ENCODE assay signal across 32 mouse cellular contexts in the genomic region with DNA sequence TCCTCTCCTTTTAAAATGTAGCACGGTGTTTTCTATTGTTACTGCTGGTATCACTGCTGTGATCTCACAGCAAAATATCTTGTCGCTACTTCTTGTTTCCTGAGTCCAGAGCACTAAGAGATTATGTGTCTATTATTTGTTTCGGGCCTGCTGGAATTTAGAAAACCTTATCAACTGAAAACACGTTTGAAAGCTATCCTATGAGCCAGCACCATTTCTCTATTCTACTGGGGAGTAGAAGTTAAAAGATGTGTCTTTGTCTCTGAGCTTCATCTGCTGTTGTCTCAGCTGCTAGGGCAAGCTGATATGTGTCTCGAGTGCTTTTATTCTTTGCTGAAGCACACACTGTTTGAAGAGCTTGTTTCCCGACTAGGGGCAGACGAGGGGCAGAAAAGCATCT. TPM values are rescaled to one million over a fixed set of nuclear protein-coding genes. Genes with fewer than 3 reads are reported as not detected.
DNase-seq lines count a peak whose midpoint lies in the region; ATAC-seq lines count a peak whose summit lies in the region.
"Had no signal": no experiment of that assay in that cellular context is flagged by ENCODE, and none has a peak within 500 bp of the region (broad histone marks: within the 10 kb centered on the region; RNA-seq: fewer than 3 reads in every experiment).

No protein-coding gene starts in this region.

- no peaks in the 10 kb centered on the region for H3K36me3 ChIP-seq in limb, embryonic 13.5 days
- H3K36me3 ChIP-seq in limb, embryonic 10.5 days: no peaks in the 10 kb centered on the region
- H3K36me3 ChIP-seq in embryonic facial prominence, embryonic 14.5 days (ENCODE audit: control insufficient read depth, insufficient read depth, low read length): no peaks in the 10 kb centered on the region
- no peaks in the 10 kb centered on the region for H3K36me3 ChIP-seq in liver, embryonic 13.5 days
- no peaks in the 10 kb centered on the region for H3K36me3 ChIP-seq in kidney, embryonic 14.5 days (ENCODE audit: control insufficient read depth, insufficient read depth, low read length)
- H3K36me3 ChIP-seq: forebrain, embryonic 12.5 days; heart, embryonic 10.5 days; heart, embryonic 15.5 days; hindbrain, embryonic 12.5 days; kidney, embryonic 15.5 days had no signal

- H3K9ac ChIP-seq in limb, embryonic 13.5 days: no peak overlapping the region; the same call in 1 of the 2 replicates
- H3K9ac ChIP-seq in embryonic facial prominence, embryonic 14.5 days (ENCODE audit: low read depth, low read length): no peak overlapping the region
- H3K9ac ChIP-seq in liver, embryonic 13.5 days: no peak overlapping the region
- H3K9ac ChIP-seq in kidney, embryonic 14.5 days (ENCODE audit: low read depth, low read length): no peak overlapping the region
- H3K9ac ChIP-seq: forebrain, embryonic 12.5 days; forebrain, postnatal 0 days; heart, embryonic 15.5 days; hindbrain, embryonic 12.5 days; kidney, embryonic 15.5 days had no signal

- peaks cover 45% of the 10 kb centered on the region for H3K4me1 ChIP-seq in limb, embryonic 13.5 days
- H3K4me1 ChIP-seq in limb, embryonic 10.5 days: peaks cover 39% of the 10 kb centered on the region
- H3K4me1 ChIP-seq in embryonic facial prominence, embryonic 14.5 days (ENCODE audit: control insufficient read depth, insufficient read depth, low read length): peaks cover 24% of the 10 kb centered on the region
- H3K4me1 ChIP-seq in liver, embryonic 13.5 days (replicated peaks): peaks cover 31% of the 10 kb centered on the region
- H3K4me1 ChIP-seq in kidney, embryonic 14.5 days (ENCODE audit: control insufficient read depth, insufficient read depth, low read length): peaks cover 12% of the 10 kb centered on the region; the same call in 1 of the 2 replicates

- H3K4me2 ChIP-seq in limb, embryonic 13.5 days (replicated peaks): peak overlapping the region; percentile 89
- H3K4me2 ChIP-seq in embryonic facial prominence, embryonic 14.5 days (ENCODE audit: low read depth, low read length): peak overlapping the region; percentile 93; the same call in 1 of the 2 replicates
- 0 out of 2 replicates have a peak overlapping the region, but pooled peaks have one; percentile 6 for H3K4me2 ChIP-seq in liver, embryonic 13.5 days
- no peak overlapping the region for H3K4me2 ChIP-seq in kidney, embryonic 14.5 days (replicated peaks; ENCODE audit: low read depth, low read length)
- H3K4me2 ChIP-seq: forebrain, embryonic 12.5 days; hindbrain, embryonic 12.5 days; midbrain, embryonic 11.5 days had no signal

- H3K4me3 ChIP-seq in limb, embryonic 13.5 days: no peak overlapping the region
- H3K4me3 ChIP-seq in limb, embryonic 10.5 days: no peak overlapping the region
- no peak overlapping the region; the same call in 1 of the 2 replicates for H3K4me3 ChIP-seq in embryonic facial prominence, embryonic 14.5 days (ENCODE audit: low read depth, low read length)
- H3K4me3 ChIP-seq in liver, embryonic 13.5 days (replicated peaks): no peak overlapping the region
- no peak overlapping the region for H3K4me3 ChIP-seq in kidney, embryonic 14.5 days (ENCODE audit: low read length)
- H3K4me3 ChIP-seq: erythroblast, embryonic 14.5 days; forebrain, embryonic 12.5 days; heart, embryonic 10.5 days; hindbrain, embryonic 12.5 days had no signal

- DNase-seq in limb, embryonic 10.5 days (ENCODE audit: low spot score): no peak
- DNase-seq in embryonic facial prominence, embryonic 14.5 days (ENCODE audit: low spot score): no peak
- no peak for DNase-seq in liver, embryonic 13.5 days
- DNase-seq in thymus, postnatal 4 days: no peak
- DNase-seq in thymus, adult 18-20 months: no peak
- DNase-seq: adrenal gland, adult 2 months; adrenal gland, postnatal 36 days; cerebellum, adult 18-20 months; cerebellum, postnatal 10 days; forebrain, postnatal 0 days; gastrocnemius, postnatal 14 days; kidney, postnatal 25 days; lung, adult 18-20 months; right cerebral cortex, postnatal 25 days; spleen, adult 18-20 months; thymus, postnatal 25 days had no signal

- no peak for ATAC-seq in limb, embryonic 13.5 days (ENCODE audit: low FRiP score, low read depth)
- ATAC-seq in embryonic facial prominence, embryonic 14.5 days (ENCODE audit: low read depth): no peak
- ATAC-seq in liver, embryonic 13.5 days (ENCODE audit: low read depth): peak; percentile 84
- peak; percentile 80 for ATAC-seq in megakaryocyte progenitor cell, adult 5-6 weeks (replicated peaks; ENCODE audit: poor library complexity)
- no peak for ATAC-seq in kidney, embryonic 14.5 days (ENCODE audit: low FRiP score, low TSS enrichment)
- ATAC-seq: activated CD4-positive, CD25-positive, alpha-beta regulatory T cell, adult 4 months; forebrain, postnatal 0 days; intestine, embryonic 16.5 days; lung, postnatal 0 days; midbrain, embryonic 16.5 days had no signal

- 72% methylated on average over 7 of the region's 7 CpGs for WGBS in limb, embryonic 13.5 days
- 78% methylated on average over 7 of the region's 7 CpGs for WGBS in limb, embryonic 10.5 days
- WGBS in embryonic facial prominence, embryonic 14.5 days: 58% methylated on average over 7 of the region's 7 CpGs
- 9% methylated on average over 7 of the region's 7 CpGs for WGBS in liver, embryonic 13.5 days (ENCODE audit: insufficient replicate concordance)
- WGBS in kidney, embryonic 14.5 days: 57% methylated on average over 7 of the region's 7 CpGs

- peaks cover 18% of the 10 kb centered on the region for H3K27me3 ChIP-seq in limb, embryonic 13.5 days
- H3K27me3 ChIP-seq in limb, embryonic 10.5 days (ENCODE audit: low read depth, poor library complexity, severe bottlenecking): peaks cover 57% of the 10 kb centered on the region
- H3K27me3 ChIP-seq in embryonic facial prominence, embryonic 14.5 days (replicated peaks; ENCODE audit: control insufficient read depth, insufficient read depth, low read length): peaks cover 11% of the 10 kb centered on the region; the same call in 1 of the 2 replicates
- H3K27me3 ChIP-seq in liver, embryonic 13.5 days: peaks cover 53% of the 10 kb centered on the region
- peaks cover 4% of the 10 kb centered on the region for H3K27me3 ChIP-seq in kidney, embryonic 14.5 days (ENCODE audit: control insufficient read depth, insufficient read depth, low read length)

- H3K27ac ChIP-seq in limb, embryonic 13.5 days: no peak overlapping the region
- H3K27ac ChIP-seq in limb, embryonic 10.5 days: no peak overlapping the region
- H3K27ac ChIP-seq in embryonic facial prominence, embryonic 14.5 days (replicated peaks; ENCODE audit: low read depth, low read length): no peak overlapping the region
- H3K27ac ChIP-seq in liver, embryonic 13.5 days: no peak overlapping the region
- no peak overlapping the region for H3K27ac ChIP-seq in kidney, embryonic 14.5 days (ENCODE audit: low read depth, low read length)
- H3K27ac ChIP-seq: forebrain, embryonic 12.5 days; heart, embryonic 10.5 days; heart, embryonic 15.5 days; hindbrain, embryonic 12.5 days; kidney, embryonic 15.5 days; macrophage had no signal

- H3K9me3 ChIP-seq in limb, embryonic 13.5 days: 0 out of 2 replicates have a peak, but pooled peaks cover 6% of the 10 kb centered on the region
- no peaks in the 10 kb centered on the region for H3K9me3 ChIP-seq in limb, embryonic 10.5 days (replicated peaks)
- H3K9me3 ChIP-seq in embryonic facial prominence, embryonic 14.5 days (ENCODE audit: control insufficient read depth, low read length): no peaks in the 10 kb centered on the region
- no peaks in the 10 kb centered on the region for H3K9me3 ChIP-seq in liver, embryonic 13.5 days (replicated peaks)
- no peaks in the 10 kb centered on the region for H3K9me3 ChIP-seq in kidney, embryonic 14.5 days (ENCODE audit: control insufficient read depth, low read length)
- H3K9me3 ChIP-seq: forebrain, embryonic 12.5 days; heart, embryonic 10.5 days; heart, embryonic 15.5 days; hindbrain, embryonic 12.5 days; kidney, embryonic 15.5 days had no signal

RNA-seq across cellular contexts. Expression of gene Fgf2, which starts 2.2 kb away (rescaled TPM):
- 3.9 and 4.7 TPM in 2 replicates for polyA plus RNA-seq in limb, embryonic 13.5 days (2015; fragmentation: Nextera tagmentation; extraction: Ambion mirVana)
- 0.64 and 0.98 TPM in 2 replicates for polyA plus RNA-seq in limb, embryonic 10.5 days (2016; fragmentation: Nextera tagmentation; extraction: Ambion mirVana)
- polyA plus RNA-seq in embryonic facial prominence, embryonic 14.5 days (2014; fragmentation: Nextera tagmentation; extraction: Ambion mirVana): 5.5 and 6.0 TPM in 2 replicates
- 0.10 and 0.13 TPM in 2 replicates for polyA plus RNA-seq in liver, embryonic 13.5 days (2015; fragmentation: Nextera tagmentation; extraction: Ambion mirVana)
- not detected in 2 replicates for total RNA-seq in megakaryocyte progenitor cell, adult 5-6 weeks (2015)
- total RNA-seq in megakaryocyte progenitor cell, adult 5-6 weeks (2017): 0.10 and 0.21 TPM in 2 replicates
- 1.4 and 2.2 TPM in 2 replicates for polyA plus RNA-seq in kidney, embryonic 14.5 days (2014; fragmentation: Nextera tagmentation; extraction: Ambion mirVana)
- total RNA-seq: granulocyte monocyte progenitor cell, adult 5-6 weeks had no signal
- polyA plus RNA-seq: erythroblast, embryonic 14.5 days; macrophage had no signal

RNA-seq across cellular contexts. Expression of gene Cetn4, which starts 37.9 kb away (rescaled TPM):
- polyA plus RNA-seq in limb, embryonic 13.5 days (2015; fragmentation: Nextera tagmentation; extraction: Ambion mirVana): 3.2 and 4.0 TPM in 2 replicates
- 1.6 and 3.2 TPM in 2 replicates for polyA plus RNA-seq in limb, embryonic 10.5 days (2016; fragmentation: Nextera tagmentation; extraction: Ambion mirVana)
- 2.3 and 3.5 TPM in 2 replicates for polyA plus RNA-seq in embryonic facial prominence, embryonic 14.5 days (2014; fragmentation: Nextera tagmentation; extraction: Ambion mirVana)
- polyA plus RNA-seq in liver, embryonic 13.5 days (2015; fragmentation: Nextera tagmentation; extraction: Ambion mirVana): 2.1 and 3.0 TPM in 2 replicates
- 3.8 and 5.2 TPM in 2 replicates for total RNA-seq in megakaryocyte progenitor cell, adult 5-6 weeks (2015)
- total RNA-seq in megakaryocyte progenitor cell, adult 5-6 weeks (2017): 0.62 and 4.2 TPM in 2 replicates
- polyA plus RNA-seq in kidney, embryonic 14.5 days (2014; fragmentation: Nextera tagmentation; extraction: Ambion mirVana): 1.2 and 3.7 TPM in 2 replicates

RNA-seq across cellular contexts. Expression of gene Bbs12, which starts 38.0 kb away (rescaled TPM):
- 8.7 and 9.5 TPM in 2 replicates for polyA plus RNA-seq in limb, embryonic 13.5 days (2015; fragmentation: Nextera tagmentation; extraction: Ambion mirVana)
- polyA plus RNA-seq in limb, embryonic 10.5 days (2016; fragmentation: Nextera tagmentation; extraction: Ambion mirVana): 9.4 and 9.6 TPM in 2 replicates
- 7.0 and 9.4 TPM in 2 replicates for polyA plus RNA-seq in embryonic facial prominence, embryonic 14.5 days (2014; fragmentation: Nextera tagmentation; extraction: Ambion mirVana)
- 4.0 and 5.1 TPM in 2 replicates for polyA plus RNA-seq in liver, embryonic 13.5 days (2015; fragmentation: Nextera tagmentation; extraction: Ambion mirVana)
- total RNA-seq in megakaryocyte progenitor cell, adult 5-6 weeks (2015): 3.4 and 6.0 TPM in 2 replicates
- total RNA-seq in megakaryocyte progenitor cell, adult 5-6 weeks (2017): 6.6 TPM in 2 replicates
- polyA plus RNA-seq in kidney, embryonic 14.5 days (2014; fragmentation: Nextera tagmentation; extraction: Ambion mirVana): 8.7 and 10.6 TPM in 2 replicates
- polyA plus RNA-seq: erythroblast, embryonic 14.5 days had no signal

Comparison
In these comparisons a context has a peak if more than half of its experiments do, and no peak if none do; other contexts are left out.
1. ATAC-seq: peak in liver, embryonic 13.5 days (single experiment) and megakaryocyte progenitor cell, adult 5-6 weeks (single experiment); none in limb, embryonic 13.5 days (single experiment), embryonic facial prominence, embryonic 14.5 days (single experiment) and kidney, embryonic 14.5 days (single experiment).